8 mouse cellular contexts compared by ENCODE assay signal in the genomic region with DNA sequence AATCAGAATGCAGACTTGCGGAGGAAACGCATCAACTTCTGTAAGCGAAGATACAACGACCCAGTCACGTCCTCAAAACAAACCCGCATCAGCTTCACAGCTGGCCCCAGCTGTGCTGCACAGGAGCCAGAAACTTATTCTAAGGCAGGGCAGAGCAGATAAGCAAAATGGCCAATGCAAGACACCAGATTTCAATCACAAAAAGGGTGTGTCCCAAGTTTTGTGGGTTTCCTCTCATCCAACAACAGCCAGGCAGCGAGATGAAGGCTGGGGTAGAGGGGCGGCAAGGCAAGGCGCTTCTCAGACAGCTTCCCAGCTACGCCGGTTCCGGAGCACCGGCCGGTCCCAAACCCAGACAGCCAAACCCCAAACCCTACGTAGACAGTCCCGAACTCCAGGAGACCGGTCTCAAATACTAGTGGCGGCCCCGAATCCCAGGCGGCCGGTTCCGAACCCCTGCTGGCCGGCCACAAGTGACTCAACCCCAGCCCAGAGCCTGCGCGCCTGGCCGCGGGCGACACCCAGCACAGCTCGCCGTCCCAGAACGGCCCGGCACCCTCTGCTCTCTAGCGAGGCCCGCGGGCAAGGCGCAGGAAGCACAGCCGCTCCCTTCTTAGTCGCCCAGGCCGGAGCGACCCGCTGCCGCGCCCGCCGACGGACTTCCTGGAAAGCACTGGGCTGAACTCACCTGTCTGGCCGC. TPM values are rescaled to one million over a fixed set of nuclear protein-coding genes. Genes with fewer than 3 reads are reported as not detected.
A peak's percentile ranks its signal among the peaks of the same experiment; 100 is the strongest.
DNase-seq lines count a peak whose midpoint lies in the region; ATAC-seq and TF ChIP-seq lines count a peak whose summit lies in the region.

No protein-coding gene starts in this region.

- peak; percentile 72 for TF ChIP-seq EP300 in liver, embryonic 14.5 days (IDR thresholded peaks at IDR 0.05; ENCODE audit: low read depth)

- H3K36me3 ChIP-seq in forebrain, embryonic 15.5 days, result no peaks in the 10 kb centered on the region
- H3K36me3 ChIP-seq in liver, embryonic 14.5 days (replicated peaks; ENCODE audit: control insufficient read depth, insufficient read depth, low read depth), result no peaks in the 10 kb centered on the region

- peak overlapping the region; percentile 84 for H3K9ac ChIP-seq in forebrain, embryonic 15.5 days (replicated peaks)
- H3K9ac ChIP-seq in liver, embryonic 14.5 days (replicated peaks), result peak overlapping the region; percentile 83

- ATAC-seq in forebrain, embryonic 15.5 days (replicated peaks), result peak; percentile 91
- peak; percentile 59 for ATAC-seq in inflammation-experienced regulatory T-cells, adult 6 months
- peak; percentile 87 for ATAC-seq in liver, embryonic 14.5 days (ENCODE audit: insufficient read depth)

- H3K27ac ChIP-seq in forebrain, embryonic 15.5 days (replicated peaks), result peak overlapping the region; percentile 81
- peak overlapping the region; percentile 81 for H3K27ac ChIP-seq in liver, embryonic 14.5 days

- H3K4me1 ChIP-seq in forebrain, embryonic 15.5 days, result peaks cover 26% of the 10 kb centered on the region
- H3K4me1 ChIP-seq in liver, embryonic 14.5 days (replicated peaks; ENCODE audit: control insufficient read depth in 2 of 2, insufficient read depth in 2 of 2, low read length in 1 of 2), result peaks cover 8 to 22% of the 10 kb centered on the region in 2 experiments

- peak overlapping the region; percentile 72 for H3K4me3 ChIP-seq in forebrain, embryonic 15.5 days
- peak overlapping the region; percentile 77 to 91 for H3K4me3 ChIP-seq in liver, embryonic 14.5 days (ENCODE audit: insufficient read depth in 1 of 2, low read depth in 2 of 2, low read length in 2 of 2)

- under 1% methylated on average over 47 of the region's 47 CpGs for WGBS in forebrain, embryonic 15.5 days
- under 1% methylated on average over 47 of the region's 47 CpGs for WGBS in liver, embryonic 14.5 days (ENCODE audit: insufficient replicate concordance)

- no peaks in the 10 kb centered on the region for H3K9me3 ChIP-seq in forebrain, embryonic 15.5 days
- no peaks in the 10 kb centered on the region for H3K9me3 ChIP-seq in liver, embryonic 14.5 days (ENCODE audit: control insufficient read depth, low read length)

- H3K4me2 ChIP-seq in forebrain, embryonic 15.5 days (replicated peaks), result peak overlapping the region; percentile 84
- peak overlapping the region; percentile 89 for H3K4me2 ChIP-seq in liver, embryonic 14.5 days (ENCODE audit: low read depth)

- DNase-seq in adrenal gland, postnatal 36 days, result peak; percentile 78 to 79
- no peak for DNase-seq in adrenal gland, adult 8-10 months
- DNase-seq in T-cell, adult 2 months (ENCODE audit: low spot score), result peak; percentile 68
- peak; percentile 67 to 77 (median 72) for DNase-seq in liver, embryonic 14.5 days (ENCODE audit: low read depth in 3 of 3, low spot score in 3 of 3)
- DNase-seq in naive thymus-derived CD4-positive, alpha-beta T cell, adult 2 months (ENCODE audit: low read depth), result peak; percentile 69
- DNase-seq in left cerebral cortex, postnatal 4 days, result no peak

- intact Hi-C loops in left cerebral cortex, postnatal 4 days (cut with DNase I), result no loop called here

- H3K27me3 ChIP-seq in forebrain, embryonic 15.5 days, result no peaks in the 10 kb centered on the region
- no peaks in the 10 kb centered on the region for H3K27me3 ChIP-seq in liver, embryonic 14.5 days (ENCODE audit: control insufficient read depth, insufficient read depth, low read length)

- TF ChIP-seq CTCF in liver, embryonic 14.5 days (IDR thresholded peaks at IDR 0.05; ENCODE audit: low read depth), result 0 out of 2 replicates have a peak, but pooled peaks have one; percentile 12

RNA-seq across cellular contexts. Expression of a gene that starts 0.5 kb away (rescaled TPM):
- total RNA-seq in adrenal gland, postnatal 36 days (2021), result 10 to 100 TPM; 68.7 to 78.5 TPM
- total RNA-seq in adrenal gland, adult 8-10 months (2022), result 10 to 100 TPM; 49.5 to 64.9 (median 56.5) TPM
- polyA plus RNA-seq in forebrain, embryonic 15.5 days (2015; fragmentation: Nextera tagmentation; extraction: Ambion mirVana), result 99.1 and 107 TPM in 2 replicates
- polyA plus RNA-seq in inflammation-experienced regulatory T-cells, adult 6 months (2017; shearing (Covaris generic)), result 100 to 1,000 TPM; 142 to 214 (median 146) TPM
- polyA plus RNA-seq in liver, embryonic 14.5 days (2012; rRNA removed), result 6.7 and 9.1 TPM in 2 replicates
- 23.5 and 23.8 TPM in 2 replicates for polyA plus RNA-seq in liver, embryonic 14.5 days (2014; fragmentation: Nextera tagmentation; extraction: Ambion mirVana)
- 10 to 100 TPM; 85.0 to 96.1 TPM for total RNA-seq in left cerebral cortex, postnatal 4 days (2021)

RNA-seq across cellular contexts. Expression of a gene that starts 52.2 kb away (rescaled TPM):
- 10 to 100 TPM in 1 of 2 experiments, 1 to 10 TPM in 1; 9.8 to 11.4 TPM for total RNA-seq in adrenal gland, postnatal 36 days (2021)
- total RNA-seq in adrenal gland, adult 8-10 months (2022), result 10 to 100 TPM; 11.3 to 23.2 (median 16.8) TPM
- polyA plus RNA-seq in forebrain, embryonic 15.5 days (2015; fragmentation: Nextera tagmentation; extraction: Ambion mirVana), result 233 and 250 TPM in 2 replicates
- under 1 TPM in 2 of 3 experiments, not detected in 1; 0.04 to 0.09 TPM for polyA plus RNA-seq in inflammation-experienced regulatory T-cells, adult 6 months (2017; shearing (Covaris generic))
- polyA plus RNA-seq in liver, embryonic 14.5 days (2012; rRNA removed), result 0.03 and 0.04 TPM in 2 replicates
- polyA plus RNA-seq in liver, embryonic 14.5 days (2014; fragmentation: Nextera tagmentation; extraction: Ambion mirVana), result 0.04 and 0.05 TPM in 2 replicates
- 100 to 1,000 TPM; 453 to 459 TPM for total RNA-seq in left cerebral cortex, postnatal 4 days (2021)

Comparison
In these comparisons a context has a peak if more than half of its experiments do, and no peak if none do; other contexts are left out.
1. DNase-seq: peak in adrenal gland, postnatal 36 days (2 of 2), T-cell, adult 2 months (single experiment), liver, embryonic 14.5 days (3 of 3) and naive thymus-derived CD4-positive, alpha-beta T cell, adult 2 months (single experiment); none in adrenal gland, adult 8-10 months (single experiment) and left cerebral cortex, postnatal 4 days (single experiment).
2. RNA of a gene that starts 52.2 kb away (total RNA-seq): 453 to 459 TPM in left cerebral cortex, postnatal 4 days; 11.3 to 23.2 TPM in adrenal gland, adult 8-10 months and 9.8 to 11.4 TPM in adrenal gland, postnatal 36 days; every median in the first group is over 10 times any median in the second.
3. Peak in every context shown above with its lines, with median percentiles within 50 percentile points of each other: ATAC-seq.